In genomic region chr6:32016841-32017240, GRCm38 (mm10) we compare ENCODE assay signal across 14 mouse cellular contexts. TPM values are rescaled to one million over a fixed set of nuclear protein-coding genes. Genes with fewer than 3 reads are reported as not detected.
DNase-seq lines count a peak whose midpoint lies in the region; TF ChIP-seq lines count a peak whose summit lies in the region.
"Had no signal": no experiment of that assay in that cellular context is flagged by ENCODE, and none has a peak within 500 bp of the region (broad histone marks: within the 10 kb centered on the region; RNA-seq: fewer than 3 reads in every experiment).

No protein-coding gene starts in this region.

- intact Hi-C loops in heart, postnatal 14 days (cut with DNase I) = no loop called here

- no peak overlapping the region for H3K27ac ChIP-seq in kidney, adult 2 months (ENCODE audit: insufficient read depth, low read depth, low read length)
- no peak overlapping the region for H3K27ac ChIP-seq in forebrain, embryonic 10.5 days
- H3K27ac ChIP-seq: embryonic facial prominence, embryonic 13.5 days; liver, embryonic 14.5 days had no signal

- no peak overlapping the region for H3K4me3 ChIP-seq in kidney, adult 2 months (ENCODE audit: insufficient read depth, low read depth, low read length)
- no peak overlapping the region for H3K4me3 ChIP-seq in forebrain, embryonic 10.5 days
- H3K4me3 ChIP-seq: embryonic facial prominence, embryonic 13.5 days had no signal

- no peaks in the 10 kb centered on the region for H3K36me3 ChIP-seq in kidney, adult 2 months (ENCODE audit: control insufficient read depth, insufficient read depth, low read length)
- H3K36me3 ChIP-seq in forebrain, embryonic 10.5 days (replicated peaks) = no peaks in the 10 kb centered on the region
- H3K36me3 ChIP-seq: embryonic facial prominence, embryonic 13.5 days had no signal

- WGBS in kidney, adult 2 months = 52% methylated on average over 7 of the region's 7 CpGs
- WGBS in forebrain, embryonic 10.5 days = 89% methylated on average over 7 of the region's 7 CpGs

- TF ChIP-seq POLR2A in kidney, adult 2 months (IDR thresholded peaks at IDR 0.05; ENCODE audit: low read depth, low read length) = no peak

- H3K27me3 ChIP-seq in kidney, adult 2 months (replicated peaks; ENCODE audit: control insufficient read depth, insufficient read depth, low read length) = no peaks in the 10 kb centered on the region; the same call in 1 of the 2 replicates
- H3K27me3 ChIP-seq in forebrain, embryonic 10.5 days (ENCODE audit: poor library complexity, severe bottlenecking) = no peaks in the 10 kb centered on the region
- H3K27me3 ChIP-seq: embryonic facial prominence, embryonic 13.5 days had no signal

- no peak for TF ChIP-seq CTCF in kidney, adult 2 months (conservative IDR thresholded peaks at IDR 0.05; ENCODE audit: insufficient read depth, insufficient read length, low read depth, low read length)

- peak; percentile 40 for DNase-seq in kidney, adult 2 months
- no peak for DNase-seq in kidney, adult 11 months
- peak; percentile 33 to 41 for DNase-seq in adrenal gland, adult 18-20 months (ENCODE audit: low spot score in 2 of 2)
- peak; percentile 47 to 53 for DNase-seq in cerebellum, adult 18-20 months
- peak; percentile 56 to 57 for DNase-seq in heart, postnatal 14 days
- DNase-seq in neural tube, embryonic 10.5 days (ENCODE audit: extremely low spot score, low spot score) = no peak
- no peak for DNase-seq in urinary bladder, adult 2 months (ENCODE audit: low spot score)
- no peak for DNase-seq in forebrain, embryonic 10.5 days (ENCODE audit: extremely low spot score, low spot score)

- H3K4me1 ChIP-seq in kidney, adult 2 months (ENCODE audit: control insufficient read depth, insufficient read depth, low read length) = no peaks in the 10 kb centered on the region
- no peaks in the 10 kb centered on the region for H3K4me1 ChIP-seq in forebrain, embryonic 10.5 days
- H3K4me1 ChIP-seq: embryonic facial prominence, embryonic 13.5 days had no signal

- no peaks in the 10 kb centered on the region for H3K9me3 ChIP-seq in forebrain, embryonic 10.5 days
- H3K9me3 ChIP-seq: embryonic facial prominence, embryonic 13.5 days had no signal

RNA-seq across cellular contexts. Expression of gene 1700012A03Rik, which starts 33.2 kb away (rescaled TPM):
- polyA plus RNA-seq in kidney, adult 2 months (2012; rRNA removed) = 0.10 and 0.14 TPM in 2 replicates
- not detected for total RNA-seq in adrenal gland, adult 18-20 months (2021)
- not detected for total RNA-seq in heart, postnatal 14 days (2021)
- polyA plus RNA-seq in urinary bladder, adult 2 months (2012; rRNA removed) = not detected in 2 replicates
- polyA plus RNA-seq in forebrain, embryonic 10.5 days (2016; fragmentation: Nextera tagmentation; extraction: Ambion mirVana) = not detected in 2 replicates
- total RNA-seq: gastrocnemius, postnatal 4 days; layer of hippocampus, postnatal 25 days had no signal
- polyA plus RNA-seq: CD4-positive, CD25-positive, alpha-beta regulatory T cell, adult 4 months; embryonic facial prominence, embryonic 13.5 days; liver, embryonic 14.5 days; neural tube, embryonic 14.5 days had no signal

Comparison
In these comparisons a context has a peak if more than half of its experiments do, and no peak if none do; other contexts are left out.
1. DNase-seq: peak in kidney, adult 2 months (single experiment), adrenal gland, adult 18-20 months (2 of 2), cerebellum, adult 18-20 months (2 of 2) and heart, postnatal 14 days (2 of 2); none in kidney, adult 11 months (single experiment), neural tube, embryonic 10.5 days (single experiment), urinary bladder, adult 2 months (single experiment) and forebrain, embryonic 10.5 days (single experiment).